Mouse (Mus musculus): ENCODE measurements at regions not wholly inside any gene's neighbourhood (a gene's known extent, or its start where the extent isn't known, plus 50 kb on each side); places are given as distances from the start of the nearest gene placed in this dataset.

DNA sequence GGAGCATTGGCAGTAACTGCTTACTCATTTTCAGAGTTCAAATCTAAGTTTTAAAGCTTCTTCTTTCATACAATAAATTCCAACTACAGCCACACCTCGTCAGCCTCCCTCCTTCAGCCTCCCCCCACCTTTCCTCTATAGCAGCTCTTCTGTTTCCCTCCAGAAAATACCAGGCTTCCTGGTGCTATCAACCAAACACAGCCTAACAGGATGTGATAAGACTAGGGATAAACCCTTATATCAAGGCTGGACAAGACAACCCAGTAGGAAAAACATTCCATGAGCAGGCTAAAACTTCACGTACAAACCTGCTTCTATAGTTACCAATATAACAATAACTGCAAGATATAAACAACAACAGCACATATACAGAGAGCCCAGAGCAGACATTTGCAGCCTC, 1248.6 kb downstream of the Mat2b start:
- Histone ChIP-seq H3K4me2 (no peak overlapping the region), H3K27ac (ENCODE audit: low read depth) (no peak overlapping the region), H3K9me3 (ENCODE audit: low read depth, low read length) (no peaks in the 10 kb centered on the region), H3K36me3 (ENCODE audit: insufficient read depth) (no peaks in the 10 kb centered on the region), H3K9ac (no peak overlapping the region), H3K4me3 (ENCODE audit: low read depth, low read length) (no peak overlapping the region), H3K27me3 (ENCODE audit: insufficient read depth, low read length) (no peaks in the 10 kb centered on the region), H3K4me1 (ENCODE audit: insufficient read depth) (no peaks in the 10 kb centered on the region)
- ATAC-seq (ENCODE audit: insufficient read depth) (no peak), DNase-seq (no peak)
- TF ChIP-seq CTCF (IDR thresholded peaks at IDR 0.05; ENCODE audit: low read depth), result no peak
- 47% methylated on average over 2 of the region's 2 CpGs for WGBS

DNA sequence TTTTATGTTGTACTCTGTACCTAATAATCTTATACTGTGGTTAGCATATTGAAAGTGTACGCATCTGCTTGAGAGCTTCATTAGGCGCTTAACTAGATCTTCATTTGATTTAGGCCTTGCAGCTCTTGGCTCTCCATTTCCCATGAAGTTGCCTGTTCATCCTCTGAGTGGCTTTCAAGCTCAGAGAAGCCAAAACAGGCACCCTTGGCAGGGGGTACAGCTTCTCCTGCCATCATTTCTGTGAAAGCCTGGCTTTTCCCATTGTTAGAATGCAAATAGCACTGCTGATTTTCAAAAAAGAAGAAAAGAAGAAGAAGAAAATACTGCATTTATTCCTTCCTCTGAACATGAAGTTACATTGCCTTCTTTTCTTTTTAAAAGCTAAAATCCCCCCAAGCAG, 1283.3 kb downstream of the Mat2b start:
- Histone ChIP-seq H3K36me3 (ENCODE audit: insufficient read depth) (no peaks in the 10 kb centered on the region), H3K4me3 (ENCODE audit: low read depth, low read length) (no peak overlapping the region), H3K27me3 (ENCODE audit: insufficient read depth, low read length) (no peaks in the 10 kb centered on the region), H3K4me1 (ENCODE audit: insufficient read depth) (no peaks in the 10 kb centered on the region), H3K9me3 (ENCODE audit: low read depth, low read length) (no peaks in the 10 kb centered on the region), H3K4me2 (no peak overlapping the region), H3K27ac (ENCODE audit: low read depth) (no peak overlapping the region), H3K9ac (no peak overlapping the region)
- TF ChIP-seq CTCF (IDR thresholded peaks at IDR 0.05; ENCODE audit: low read depth), result no peak
- WGBS, result 96% methylated on average over 2 of the region's 2 CpGs
- ATAC-seq (ENCODE audit: insufficient read depth) (no peak), DNase-seq (no peak)

GRCm38 (mm10) chr11:39411182-39411581, 1283.8 kb downstream of the Mat2b start:
- Histone ChIP-seq H3K4me2 (no peak overlapping the region), H3K9ac (no peak overlapping the region), H3K27me3 (ENCODE audit: insufficient read depth, low read length) (no peaks in the 10 kb centered on the region), H3K4me1 (ENCODE audit: insufficient read depth) (no peaks in the 10 kb centered on the region), H3K4me3 (ENCODE audit: low read depth, low read length) (no peak overlapping the region), H3K27ac (ENCODE audit: low read depth) (no peak overlapping the region), H3K9me3 (ENCODE audit: low read depth, low read length) (no peaks in the 10 kb centered on the region), H3K36me3 (ENCODE audit: insufficient read depth) (no peaks in the 10 kb centered on the region)
- DNase-seq (no peak), ATAC-seq (ENCODE audit: insufficient read depth) (no peak)
- WGBS, result 85% methylated on average over 2 of the region's 2 CpGs
- no peak for TF ChIP-seq CTCF (IDR thresholded peaks at IDR 0.05; ENCODE audit: low read depth)

GRCm38 (mm10) chr11:39364827-39365226, 1330.2 kb downstream of the Mat2b start:
- H3K27ac ChIP-seq (ENCODE audit: low read depth), result no peak overlapping the region
- no peak for DNase-seq
- H3K36me3 ChIP-seq (ENCODE audit: insufficient read depth), result no peaks in the 10 kb centered on the region
- no peak for ATAC-seq (ENCODE audit: insufficient read depth)
- H3K4me2 ChIP-seq, result no peak overlapping the region
- H3K4me3 ChIP-seq (ENCODE audit: low read depth, low read length), result no peak overlapping the region
- H3K9ac ChIP-seq, result no peak overlapping the region
- no peaks in the 10 kb centered on the region for H3K27me3 ChIP-seq (ENCODE audit: insufficient read depth, low read length)
- no peaks in the 10 kb centered on the region for H3K4me1 ChIP-seq (ENCODE audit: insufficient read depth)
- TF ChIP-seq CTCF (IDR thresholded peaks at IDR 0.05; ENCODE audit: low read depth), result no peak
- H3K9me3 ChIP-seq (ENCODE audit: low read depth, low read length), result no peaks in the 10 kb centered on the region

- Histone ChIP-seq H3K36me3 (ENCODE audit: insufficient read depth) (no peaks in the 10 kb centered on the region), H3K9ac (no peak overlapping the region), H3K4me3 (ENCODE audit: low read depth, low read length) (no peak overlapping the region), H3K4me2 (no peak overlapping the region), H3K27me3 (ENCODE audit: insufficient read depth, low read length) (no peaks in the 10 kb centered on the region), H3K4me1 (ENCODE audit: insufficient read depth) (no peaks in the 10 kb centered on the region), H3K27ac (ENCODE audit: low read depth) (no peak overlapping the region), H3K9me3 (ENCODE audit: low read depth, low read length) (no peaks in the 10 kb centered on the region)
- no peak for DNase-seq
- no peak for TF ChIP-seq CTCF (IDR thresholded peaks at IDR 0.05; ENCODE audit: low read depth)
- no peak for ATAC-seq (ENCODE audit: insufficient read depth)
- 16% methylated on average over 1 of the region's 1 CpGs for WGBS
Observed at GRCm38 (mm10) chr11:39350616-39351015, 1344.4 kb downstream of the Mat2b start.

Measured in lung, embryonic 14.5 days (tissue).